Mouse (Mus musculus): ENCODE measurements around the gene Kcnj13.

Gene Kcnj13

GRCm38 (mm10) chr1:87394594-87394993 is at the start of gene Kcnj13:
Kcnj13 (minus strand) TSS chr1:87394729.
- no peak for DNase-seq

GRCm38 (mm10) chr1:87436583-87436982 is 42.1 kb upstream of the Kcnj13 start:
- DNase-seq = no peak

- no peak for DNase-seq
These were observed 40.6 kb upstream of the Kcnj13 start for GRCm38 (mm10) chr1:87435125-87435524.

GRCm38 (mm10) chr1:87418733-87419132 is 24.2 kb upstream of the Kcnj13 start:
- DNase-seq = peak; percentile 7

- DNase-seq = no peak
These were observed 14.9 kb upstream of the Kcnj13 start for GRCm38 (mm10) chr1:87409380-87409779.

- no peak for DNase-seq
These were observed 11.5 kb upstream of the Kcnj13 start for GRCm38 (mm10) chr1:87406012-87406411.

GRCm38 (mm10) chr1:87404710-87405109 is 10.2 kb upstream of the Kcnj13 start:
- DNase-seq = no peak

- DNase-seq = no peak
These were observed 2.5 kb upstream of the Kcnj13 start for GRCm38 (mm10) chr1:87396923-87397586.

- DNase-seq = no peak
These were observed 909 bp downstream of the Kcnj13 start for GRCm38 (mm10) chr1:87393444-87394195.

GRCm38 (mm10) chr1:87386436-87387092 is 8.0 kb downstream of the Kcnj13 start:
- DNase-seq = no peak

GRCm38 (mm10) chr1:87381152-87381551 is 13.4 kb downstream of the Kcnj13 start:
- DNase-seq = no peak

GRCm38 (mm10) chr1:87379919-87380318 is 14.6 kb downstream of the Kcnj13 start:
- DNase-seq = no peak

GRCm38 (mm10) chr1:87378024-87378560 is 16.4 kb downstream of the Kcnj13 start:
- no peak for DNase-seq

GRCm38 (mm10) chr1:87360276-87360675 is 34.3 kb downstream of the Kcnj13 start:
- no peak for DNase-seq

GRCm38 (mm10) chr1:87350576-87350975 is 44.0 kb downstream of the Kcnj13 start:
- no peak for DNase-seq

All from cerebellum, adult 8-10 months (tissue).